Mouse (Mus musculus) spleen, postnatal 4 days (tissue): ENCODE results near the gene Alg9.

Experiments used
- DNase-seq, 2 experiments: peaks; one replicate each; pipeline ENCODE4 v3.0.0; 2022; ENCODE audit warnings: low spot score in 2 of 2

The Alg9 gene

DNA sequence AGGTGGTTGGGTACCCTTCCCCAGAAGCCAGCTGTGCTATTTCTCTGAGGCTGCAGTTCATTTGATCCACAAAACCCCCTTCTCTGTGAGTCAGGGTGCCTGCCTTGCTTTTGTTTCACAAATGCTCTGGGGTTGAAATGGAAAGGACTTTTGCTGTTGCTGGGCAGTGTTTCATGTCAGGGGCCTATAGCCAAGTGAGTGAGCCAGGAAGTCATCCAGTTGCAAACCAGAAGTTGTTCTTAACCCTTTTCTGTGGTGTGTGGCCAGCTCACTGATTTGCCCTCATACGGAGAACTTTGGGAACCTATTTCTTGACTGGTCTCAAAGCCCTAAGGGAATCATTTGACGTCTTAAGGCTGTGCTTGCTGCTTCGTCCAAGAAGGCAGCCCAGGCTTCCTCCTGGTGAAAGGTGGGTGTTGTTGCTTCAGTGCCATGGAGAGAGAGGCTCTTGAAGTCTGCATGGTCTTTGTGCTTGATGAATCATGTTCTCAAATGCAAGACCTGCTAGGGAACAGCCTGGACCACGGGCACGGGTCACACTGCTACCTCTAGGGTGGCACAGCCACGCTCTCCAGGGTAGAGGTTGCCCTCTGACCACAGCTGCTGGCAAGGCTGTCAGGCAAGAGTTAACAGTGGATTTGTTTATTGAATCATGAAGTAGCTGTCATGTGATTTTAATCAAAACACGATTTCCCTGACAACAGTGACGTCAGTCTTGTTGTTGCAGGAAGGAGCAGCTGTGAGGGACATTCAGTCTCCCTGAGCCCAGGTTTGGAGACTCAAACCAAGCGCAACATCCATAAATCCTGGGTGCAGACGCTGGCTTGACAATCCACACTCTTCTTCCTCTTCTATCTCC lies 110.2 kb downstream of the Alg9 start:
- no peak for DNase-seq

- DNase-seq, result no peak
These were observed 110.8 kb downstream of the Alg9 start for GRCm38 (mm10) chr9:50885600-50885987.

GRCm38 (mm10) chr9:50886870-50887269 lies 112.1 kb downstream of the Alg9 start:
- no peak for DNase-seq

DNA sequence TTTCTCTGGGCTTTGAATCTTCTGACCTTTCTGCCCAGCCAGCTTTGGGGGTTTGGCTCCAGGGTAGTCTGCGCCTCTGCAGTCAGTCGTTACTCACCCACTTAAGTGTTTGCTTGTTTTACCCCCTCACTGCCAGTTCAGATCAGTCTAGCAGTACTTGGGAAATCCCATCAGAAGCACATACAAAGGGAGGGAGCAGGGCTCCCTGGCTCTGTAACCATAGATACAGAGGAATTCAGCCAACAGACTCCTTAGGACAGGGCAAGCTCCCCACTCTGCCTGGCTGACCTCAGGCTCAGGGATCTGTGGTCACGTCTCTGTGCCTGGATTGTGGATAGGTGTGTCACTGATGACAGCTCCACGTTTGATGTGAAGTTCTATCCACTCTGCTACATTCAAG lies 112.5 kb downstream of the Alg9 start:
- no peak for DNase-seq

DNA sequence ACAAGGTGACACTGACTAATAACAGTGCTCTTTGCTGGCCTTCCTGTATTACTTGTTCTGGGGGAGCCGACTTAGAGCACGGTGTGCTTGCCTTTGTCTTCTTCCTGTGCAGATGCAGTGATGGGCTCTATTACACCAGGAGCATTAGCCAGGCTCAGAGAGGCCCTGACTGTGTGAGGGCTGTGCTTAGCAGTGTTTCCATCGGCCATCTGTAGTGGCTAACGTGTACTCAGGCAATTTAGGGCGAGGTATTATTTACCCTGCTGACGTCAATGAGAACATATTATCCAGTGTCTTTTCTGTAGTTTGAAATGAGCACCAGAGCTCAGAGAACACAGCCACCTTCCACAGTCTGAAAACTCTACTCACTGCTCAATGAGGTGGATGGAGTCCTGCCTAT lies 114.4 kb downstream of the Alg9 start:
- no peak for DNase-seq

DNA sequence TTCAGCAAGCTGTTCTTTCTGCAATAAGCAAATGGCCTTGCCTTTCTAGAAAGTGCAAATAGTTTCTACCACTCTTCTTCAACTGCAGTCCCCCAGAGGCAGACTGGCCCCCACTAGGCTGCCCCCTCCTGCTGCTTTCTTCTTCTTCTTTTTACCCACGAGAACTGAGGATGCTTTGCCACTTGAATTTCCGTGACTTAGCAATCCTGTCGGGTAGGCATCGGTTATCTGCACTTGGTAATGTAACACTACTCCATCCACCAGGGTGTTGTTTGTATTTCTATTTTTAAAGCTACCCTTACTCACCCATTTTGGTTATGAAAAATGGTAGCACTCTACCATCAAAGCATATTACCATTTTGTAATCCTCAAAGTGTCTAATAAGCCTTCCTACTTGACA lies 115.1 kb downstream of the Alg9 start:
- DNase-seq, result no peak

DNA sequence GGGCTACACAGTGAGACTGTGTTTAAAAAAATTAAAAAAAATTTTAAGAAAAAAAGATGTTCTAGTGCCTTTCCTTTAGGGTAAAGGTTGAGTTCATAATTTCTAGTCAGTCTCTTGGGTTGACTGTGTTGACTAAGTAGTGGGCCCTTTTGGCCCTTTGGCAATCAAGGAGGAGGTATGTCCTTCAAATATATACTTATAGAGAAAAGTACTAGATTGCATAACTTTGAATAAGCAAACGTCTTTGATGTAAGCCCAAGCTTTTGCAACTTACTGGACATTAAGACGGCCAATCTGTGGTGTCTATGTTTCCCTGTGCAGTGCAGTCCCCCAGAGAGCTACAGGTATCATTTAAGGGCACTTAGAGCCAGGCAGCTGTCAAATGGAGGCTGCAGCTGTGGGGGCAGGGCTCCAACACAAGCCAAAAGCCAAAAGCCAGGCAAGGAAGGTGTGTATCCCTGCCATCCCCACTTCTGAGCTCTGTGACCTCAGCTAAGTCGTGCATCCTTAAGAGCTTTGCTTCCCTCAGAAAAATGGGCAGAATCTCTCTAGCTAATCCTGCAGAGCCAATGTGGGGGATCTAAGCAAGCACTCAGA lies 115.8 kb downstream of the Alg9 start:
- DNase-seq, result no peak
